Mouse (Mus musculus) CH12.LX (cell line): ENCODE measurements around the gene Hlcs. TPM values are rescaled to one million over a fixed set of nuclear protein-coding genes. Genes with fewer than 3 reads are reported as not detected.
A peak's percentile ranks its signal among the peaks of the same experiment; 100 is the strongest.

Source experiments
- DNase-seq: peaks from one replicate; pipeline ENCODE4 v3.0.0-alpha.2; 2013; ENCODE audit errors: extremely low read depth
- H3K27ac ChIP-seq: 2 replicates; pipeline ENCODE4 v1.5.1; 2012; ENCODE audit warnings: low read depth, mild to moderate bottlenecking, control low read depth, moderate library complexity; ENCODE audit not compliant: insufficient read depth
- H3K27me3 ChIP-seq: replicated peaks from 2 replicates; pipeline ENCODE3; 2012; ENCODE audit warnings: inconsistent platforms
- H3K36me3 ChIP-seq, 2 experiments: replicated peaks in 1 of 2; 2 replicates each; pipeline versions ENCODE3 to v1.6.1; 2012; ENCODE audit warnings: inconsistent platforms in 1 of 2, low read length in 1 of 2, mild to moderate bottlenecking in 1 of 2, mixed read lengths in 1 of 2, moderate library complexity in 1 of 2; ENCODE audit not compliant: control insufficient read depth in 1 of 2, insufficient read depth in 1 of 2
- H3K4me1 ChIP-seq, 2 experiments: 2 replicates each; pipeline ENCODE4 v1.6.1; 2012; ENCODE audit warnings: inconsistent platforms in 1 of 2, moderate library complexity in 1 of 2; ENCODE audit not compliant: insufficient read depth in 2 of 2, control insufficient read depth in 1 of 2
- H3K4me2 ChIP-seq: 2 replicates; pipeline ENCODE4 v1.6.1; 2012; ENCODE audit warnings: low read depth, mild to moderate bottlenecking, control low read depth; ENCODE audit not compliant: poor library complexity, insufficient read depth, severe bottlenecking
- H3K4me3 ChIP-seq, 3 experiments: fragments of 150-350 bp in 1 of 3; sonication (generic) in 1 of 3; replicated peaks in 1 of 3; 2 replicates each; pipeline versions ENCODE3 to v1.5.1; 2011 to 2012; ENCODE audit warnings: low read depth in 2 of 3, low read length in 2 of 3, mild to moderate bottlenecking in 2 of 3, moderate library complexity in 2 of 3, control low read depth in 1 of 3, improper control_type of control experiment in 1 of 3, inconsistent platforms in 1 of 3, mixed read lengths in 1 of 3; ENCODE audit not compliant: poor library complexity in 1 of 3
- H3K79me2 ChIP-seq: replicated peaks from 2 replicates; pipeline ENCODE4 v1.6.1; 2012; ENCODE audit warnings: mild to moderate bottlenecking, moderate library complexity; ENCODE audit not compliant: control insufficient read depth, poor library complexity, insufficient read depth, severe bottlenecking; ENCODE audit errors: extremely low read depth
- H3K9ac ChIP-seq: 2 replicates; pipeline ENCODE4 v1.6.1; 2012; ENCODE audit warnings: low read depth, mild to moderate bottlenecking, control low read depth, moderate library complexity; ENCODE audit not compliant: insufficient read depth
- H3K9me3 ChIP-seq: replicated peaks from 2 replicates; pipeline ENCODE3; 2012; ENCODE audit warnings: low read length, inconsistent platforms, mixed read lengths
- CHD1 ChIP-seq: IDR thresholded peaks from 2 replicates; pipeline ENCODE4 v1.6.1; 2012; ENCODE audit warnings: low read depth, low read length, improper control_type of control experiment, inconsistent platforms
- CHD2 ChIP-seq: IDR thresholded peaks from 2 replicates; pipeline ENCODE4 v1.6.1; 2011; ENCODE audit warnings: low read length, improper control_type of control experiment
- CTCF ChIP-seq, 2 experiments: IDR thresholded peaks in 1 of 2; conservative IDR thresholded peaks in 1 of 2; 2 replicates each; pipeline ENCODE4 v1.5.1; 2011 to 2012; ENCODE audit warnings: low read depth in 2 of 2, low read length in 2 of 2, improper control_type of control experiment in 1 of 2, inconsistent platforms in 1 of 2, mild to moderate bottlenecking in 1 of 2, moderate library complexity in 1 of 2
- ELF1 ChIP-seq: IDR thresholded peaks from 2 replicates; pipeline ENCODE4 v1.6.1; 2014; ENCODE audit warnings: low read depth, mild to moderate bottlenecking, inconsistent platforms, low read length, improper control_type of control experiment
- EP300 ChIP-seq: IDR thresholded peaks from 2 replicates; pipeline ENCODE4 v1.6.1; 2011; ENCODE audit warnings: low read length, improper control_type of control experiment
- ETS1 ChIP-seq: conservative IDR thresholded peaks from 2 replicates; pipeline ENCODE4 v1.6.1; 2012; ENCODE audit warnings: low read depth, mild to moderate bottlenecking, inconsistent platforms, low read length, improper control_type of control experiment, moderate library complexity
- HCFC1 ChIP-seq: IDR thresholded peaks from 2 replicates; pipeline ENCODE4 v1.6.1; 2012; ENCODE audit warnings: low read depth, mild to moderate bottlenecking, inconsistent platforms, low read length, improper control_type of control experiment
- IRF4 ChIP-seq: IDR thresholded peaks from 2 replicates; pipeline ENCODE4 v1.6.1; 2014; ENCODE audit warnings: low read depth, mild to moderate bottlenecking, inconsistent platforms, low read length, improper control_type of control experiment
- JUN ChIP-seq: IDR thresholded peaks from 2 replicates; pipeline ENCODE4 v1.6.1; 2011; ENCODE audit warnings: low read depth, mild to moderate bottlenecking, low read length, improper control_type of control experiment, moderate library complexity; ENCODE audit not compliant: insufficient read depth
- JUND ChIP-seq: conservative IDR thresholded peaks from 2 replicates; pipeline ENCODE4 v1.6.1; 2011; ENCODE audit warnings: low read depth, low read length, improper control_type of control experiment
- MAFK ChIP-seq: IDR thresholded peaks from 2 replicates; pipeline ENCODE4 v1.6.1; 2011; ENCODE audit warnings: low read length, improper control_type of control experiment; ENCODE audit not compliant: insufficient replicate concordance
- MAX ChIP-seq: IDR thresholded peaks from 2 replicates; pipeline ENCODE4 v1.6.1; 2011; ENCODE audit warnings: low read length, improper control_type of control experiment
- MAZ ChIP-seq: IDR thresholded peaks from 2 replicates; pipeline ENCODE4 v1.6.1; 2012; ENCODE audit warnings: low read depth, mild to moderate bottlenecking, inconsistent platforms, low read length, improper control_type of control experiment, moderate library complexity
- MEF2A ChIP-seq: IDR thresholded peaks from 2 replicates; pipeline ENCODE4 v1.6.1; 2014; ENCODE audit warnings: low read depth, mild to moderate bottlenecking, inconsistent platforms, low read length, improper control_type of control experiment, borderline replicate concordance
- MYC ChIP-seq: IDR thresholded peaks from 2 replicates; pipeline ENCODE4 v1.6.1; 2011; ENCODE audit warnings: low read depth, mild to moderate bottlenecking, improper control_type of control experiment, low read length
- NRF1 ChIP-seq: IDR thresholded peaks from 2 replicates; pipeline ENCODE4 v1.6.1; 2014; ENCODE audit warnings: low read depth, mild to moderate bottlenecking, inconsistent platforms, low read length, improper control_type of control experiment, moderate library complexity
- POLR2AphosphoS2 ChIP-seq: IDR thresholded peaks from 2 replicates; pipeline ENCODE4 v1.6.1; 2011; ENCODE audit warnings: low read depth, low read length, improper control_type of control experiment
- RCOR1 ChIP-seq: conservative IDR thresholded peaks from 2 replicates; pipeline ENCODE4 v1.6.1; 2012; ENCODE audit warnings: low read depth, mild to moderate bottlenecking, inconsistent platforms, low read length, improper control_type of control experiment
- SMC3 ChIP-seq: IDR thresholded peaks from 2 replicates; pipeline ENCODE4 v1.6.1; 2011; ENCODE audit warnings: low read depth, low read length, improper control_type of control experiment
- TCF12 ChIP-seq: IDR thresholded peaks from 2 replicates; pipeline ENCODE4 v1.6.1; 2014; ENCODE audit warnings: low read depth, mild to moderate bottlenecking, inconsistent platforms, low read length, improper control_type of control experiment
- USF1 ChIP-seq: IDR thresholded peaks from 2 replicates; pipeline ENCODE4 v1.6.1; 2014; ENCODE audit warnings: low read depth, mild to moderate bottlenecking, inconsistent platforms, low read length, improper control_type of control experiment
- ZMIZ1 ChIP-seq: IDR thresholded peaks from 2 replicates; pipeline ENCODE4 v1.6.1; 2012; ENCODE audit warnings: low read depth, mild to moderate bottlenecking, inconsistent platforms, low read length, improper control_type of control experiment
- ZNF384 ChIP-seq: IDR thresholded peaks from 2 replicates; pipeline ENCODE4 v1.6.1; 2012; ENCODE audit warnings: low read depth, low read length, improper control_type of control experiment, inconsistent platforms
- dilution Hi-C: fragments of 300-500 bp; cut with MboI; formaldehyde crosslinking; loops from 2 replicates; pipeline ENCODE4 v1.14.3; 2020; ENCODE audit warnings: low sequenced_read_pairs; ENCODE audit not compliant: extremely low pct_unique_long_range_greater_than_20kb, extremely low pct_ligation_motif_present
- in situ Hi-C: fragments of 300-500 bp; cut with MboI; formaldehyde crosslinking; loops from 3 replicates; pipeline ENCODE4 v1.14.3; 2019; ENCODE audit warnings: low sequenced_read_pairs, low pct_ligation_motif_present, low pct_unique_long_range_greater_than_20kb, mixed read lengths
- polyA plus RNA-seq: library from polyadenylated mRNA; unstranded; fragments of >175 nt; gene quantifications from 2 replicates; pipeline ENCODE4 v1.2.1, GENCODE M21; 2012; ENCODE audit warnings: low read depth; ENCODE audit not compliant: insufficient read length
- total RNA-seq, 2 experiments: library from RNA; depleted of rRNA; stranded (reverse); fragments of 300-350 nt in 1 of 2; fragments of >200 nt in 1 of 2; gene quantifications; 2 replicates each; pipeline ENCODE4 v1.2.3; 2012 to 2014

Gene Hlcs
- total and polyA plus RNA-seq, 3 experiments, result 5.3 to 12.5 (median 9.4) TPM

GRCm38 (mm10) chr16:94175366-94175986, 137.9 kb downstream of the Hlcs start (continued):
- TF ChIP-seq ETS1, result peak; percentile 28; the same call in 1 of the 2 replicates

GRCm38 (mm10) chr16:94173361-94173760, 140.0 kb downstream of the Hlcs start:
- peaks cover 0 to 13% of the 10 kb centered on the region in 2 experiments for H3K36me3 ChIP-seq
- no peak for TF ChIP-seq SMC3
- TF ChIP-seq RCOR1, result no peak
- TF ChIP-seq ELF1, result no peak
- TF ChIP-seq IRF4, result no peak
- no peak for TF ChIP-seq TCF12
- TF ChIP-seq MYC, result no peak
- no peak for TF ChIP-seq HCFC1
- TF ChIP-seq MAFK, result no peak
- TF ChIP-seq POLR2AphosphoS2, result no peak
- no peak for TF ChIP-seq JUN
- TF ChIP-seq ZMIZ1, result no peak
- TF ChIP-seq CHD2, result no peak
- TF ChIP-seq NRF1, result no peak
- no peak for TF ChIP-seq CTCF (conservative IDR thresholded peaks at IDR 0.05 in 1 of 2, IDR thresholded peaks at IDR 0.05 in 1 of 2; ENCODE audit: low read depth in 2 of 2, low read length in 2 of 2)
- TF ChIP-seq USF1, result no peak
- no peak for TF ChIP-seq MAZ
- TF ChIP-seq, all 38 proteins: peak for 0
- no peak overlapping the region for H3K4me2 ChIP-seq
- in situ Hi-C loops (no loop called here), dilution Hi-C loops (no loop called here)
- H3K27ac ChIP-seq, result no peak overlapping the region
- H3K9ac ChIP-seq, result no peak overlapping the region
- H3K4me1 ChIP-seq, result peaks cover 2 to 44% of the 10 kb centered on the region in 2 experiments; a peak in 2 of 4 replicates
- no peaks in the 10 kb centered on the region for H3K79me2 ChIP-seq
- H3K9me3 ChIP-seq, result no peaks in the 10 kb centered on the region
- H3K27me3 ChIP-seq, result no peaks in the 10 kb centered on the region
- no peak overlapping the region for H3K4me3 ChIP-seq
- no peak for DNase-seq

- no peak overlapping the region for H3K9ac ChIP-seq
- TF ChIP-seq MAZ, result no peak
- no peak for TF ChIP-seq SMC3
- TF ChIP-seq HCFC1, result no peak
- no peak for TF ChIP-seq RCOR1
- no peak for TF ChIP-seq ELF1
- TF ChIP-seq ZNF384, result no peak
- no peak for TF ChIP-seq MEF2A
- TF ChIP-seq CHD1, result no peak
- TF ChIP-seq JUND, result no peak
- no peak for TF ChIP-seq CTCF (conservative IDR thresholded peaks at IDR 0.05 in 1 of 2, IDR thresholded peaks at IDR 0.05 in 1 of 2; ENCODE audit: low read depth in 2 of 2, low read length in 2 of 2)
- TF ChIP-seq EP300, result no peak
- TF ChIP-seq MAX, result no peak
- TF ChIP-seq, all 38 proteins: peak for 0
- peaks cover 0 to 18% of the 10 kb centered on the region in 2 experiments for H3K36me3 ChIP-seq
- H3K4me1 ChIP-seq, result peaks cover under 1 to 17% of the 10 kb centered on the region in 2 experiments; a peak in 2 of 4 replicates
- DNase-seq, result no peak
- in situ Hi-C loops, result no loop called here
- H3K4me3 ChIP-seq, result no peak overlapping the region
- no peaks in the 10 kb centered on the region for H3K79me2 ChIP-seq
- no peak overlapping the region for H3K4me2 ChIP-seq
- H3K27ac ChIP-seq, result no peak overlapping the region
- H3K9me3 ChIP-seq, result no peaks in the 10 kb centered on the region
- dilution Hi-C loops, result no loop called here
- H3K27me3 ChIP-seq, result no peaks in the 10 kb centered on the region
Measured at GRCm38 (mm10) chr16:94170218-94170617, 143.2 kb downstream of the Hlcs start.
